Mouse (Mus musculus) lung, embryonic 16.5 days (tissue): Measurements from ENCODE around the gene Caap1. TPM values are rescaled to one million over a fixed set of nuclear protein-coding genes. Genes with fewer than 3 reads are reported as not detected.

Source experiments
- ATAC-seq: fragments of 200-750 bp; cut with Nextera tagmentation; 2 replicates; pipeline ENCODE4 v1.8.0; 2017; ENCODE audit warnings: low read depth, mild to moderate bottlenecking, moderate library complexity
- H3K27ac ChIP-seq: fragments of 300-500 bp; sonication (generic); 2 replicates; pipeline ENCODE4 v1.5.1; 2014; ENCODE audit warnings: mild to moderate bottlenecking, control low read depth, low read length
- H3K27me3 ChIP-seq: fragments of 300-500 bp; sonication (generic); 2 replicates; pipeline ENCODE4 v1.6.1; 2014; ENCODE audit warnings: low read depth, low read length, mixed read lengths; ENCODE audit not compliant: control insufficient read depth, insufficient read depth
- H3K36me3 ChIP-seq: fragments of 300-500 bp; sonication (generic); 2 replicates; pipeline ENCODE4 v1.6.1; 2014; ENCODE audit warnings: low read length; ENCODE audit not compliant: control insufficient read depth, insufficient read depth
- H3K4me1 ChIP-seq: fragments of 300-500 bp; sonication (generic); replicated peaks from 2 replicates; pipeline ENCODE4 v1.6.1; 2014; ENCODE audit warnings: low read length, mixed read lengths; ENCODE audit not compliant: control insufficient read depth, insufficient read depth
- H3K4me2 ChIP-seq: fragments of 300-500 bp; sonication (generic); 2 replicates; pipeline ENCODE4 v1.6.1; 2014; ENCODE audit warnings: low read depth, low read length, control low read depth
- H3K4me3 ChIP-seq: fragments of 300-500 bp; sonication (generic); 2 replicates; pipeline ENCODE4 v1.5.1; 2014; ENCODE audit warnings: mild to moderate bottlenecking, low read length, control low read depth
- H3K9ac ChIP-seq: fragments of 300-500 bp; sonication (generic); 2 replicates; pipeline ENCODE4 v1.6.1; 2014; ENCODE audit warnings: low read length, control low read depth
- H3K9me3 ChIP-seq: fragments of 300-500 bp; sonication (generic); 2 replicates; pipeline ENCODE4 v1.6.1; 2016; ENCODE audit warnings: low read length; ENCODE audit not compliant: control insufficient read depth
- WGBS: fragments of 180-500 bp; shearing (Covaris S2); extraction: QIAGEN DNeasy Blood & Tissue Kit; methylation state at CpG from one replicate; pipeline ENCODE4 v1.1.7; 2014; 5-methylcytosine and 5-hydroxymethylcytosine counted together
- polyA plus RNA-seq: library from polyadenylated mRNA; unstranded; fragments of >200 nt; fragmentation: Nextera tagmentation; extraction: Ambion mirVana; gene quantifications from 2 replicates; pipeline ENCODE4 v1.2.1, GENCODE M21; 2015

Gene Caap1
- polyA plus RNA-seq = 14.3 and 16.9 TPM in 2 replicates

DNA sequence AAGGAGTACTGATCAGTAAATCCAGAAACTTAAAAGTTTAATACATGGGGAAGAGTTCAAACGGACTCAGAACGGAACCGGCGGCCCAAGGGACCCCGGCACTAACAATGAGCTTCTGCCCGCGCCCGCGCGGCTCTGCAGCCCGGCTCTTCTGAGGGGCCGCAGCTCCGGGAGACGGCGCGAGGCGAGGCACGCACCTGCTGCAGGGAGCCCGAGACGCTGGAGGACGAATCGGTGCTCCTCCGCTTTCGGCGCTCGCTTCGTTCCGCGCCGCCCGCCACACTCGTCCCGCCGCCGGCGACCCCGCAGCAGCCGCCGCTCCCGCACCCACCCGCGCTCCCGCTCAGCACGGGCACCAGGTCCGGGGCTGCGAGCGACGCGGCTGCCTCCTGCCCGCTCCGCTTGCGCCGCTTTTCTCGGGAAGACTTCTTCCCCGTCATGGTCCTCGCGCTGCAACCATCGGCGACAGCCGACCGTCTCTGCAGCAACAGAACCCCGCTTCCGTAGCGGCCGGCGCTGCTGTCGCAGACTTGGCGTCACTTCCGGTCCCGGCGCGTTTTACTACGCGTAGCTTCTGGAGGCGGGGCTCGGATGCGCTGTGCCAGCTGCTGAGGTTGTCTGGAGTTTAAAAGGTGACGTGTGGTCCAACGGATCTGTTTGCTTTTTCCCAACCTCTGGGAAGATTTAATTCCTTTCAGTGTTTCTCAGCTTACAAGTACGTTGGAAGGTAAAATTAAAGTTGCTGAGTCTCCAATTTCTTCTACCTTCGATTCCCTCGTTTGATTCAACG, at the start of gene Caap1, which contains the start of gene Gm10306:
TSS of gene Caap1 (minus strand) at position 532 of the 790 bp plus-strand sequence.
TSS of gene Gm10306 (plus strand) at position 282 of the 790 bp plus-strand sequence.
- Histone ChIP-seq H3K9ac (peak within 1 kb of the TSS; percentile 84), H3K4me3 (peak within 1 kb of the TSS; percentile 97), H3K4me2 (peak within 1 kb of the TSS; percentile 82), H3K4me1 (peaks cover 9% of the 10 kb centered on the region), H3K9me3 (no peaks in the 10 kb centered on the region), H3K27me3 (no peaks in the 10 kb centered on the region), H3K36me3 (no peaks in the 10 kb centered on the region), H3K27ac (peak within 1 kb of the TSS; percentile 69)
- ATAC-seq = peak; percentile 99
- whole genome bisulfite sequencing = 1% methylated on average over 82 of the region's 83 CpGs

GRCm38 (mm10) chr4:94605591-94605990, 49.0 kb upstream of the Caap1 start:
- 80% methylated on average over 2 of the region's 2 CpGs for WGBS
- Histone ChIP-seq H3K9me3 (no peaks in the 10 kb centered on the region), H3K27me3 (no peaks in the 10 kb centered on the region), H3K4me3 (no peak overlapping the region), H3K4me2 (no peak overlapping the region), H3K36me3 (no peaks in the 10 kb centered on the region), H3K27ac (no peak overlapping the region), H3K9ac (no peak overlapping the region), H3K4me1 (peaks cover 12% of the 10 kb centered on the region)
- ATAC-seq = no peak

- ATAC-seq = no peak
- no peak overlapping the region for H3K4me3 ChIP-seq
- H3K4me1 ChIP-seq = peaks cover 13% of the 10 kb centered on the region
- no peak overlapping the region for H3K27ac ChIP-seq
- H3K4me2 ChIP-seq = no peak overlapping the region; the same call in 1 of the 2 replicates
- H3K9me3 ChIP-seq = no peaks in the 10 kb centered on the region
- no peaks in the 10 kb centered on the region for H3K36me3 ChIP-seq
- 89% methylated on average over 2 of the region's 2 CpGs for WGBS
- no peak overlapping the region for H3K9ac ChIP-seq
- H3K27me3 ChIP-seq = no peaks in the 10 kb centered on the region
Measured at GRCm38 (mm10) chr4:94604452-94605019, 47.9 kb upstream of the Caap1 start.

DNA sequence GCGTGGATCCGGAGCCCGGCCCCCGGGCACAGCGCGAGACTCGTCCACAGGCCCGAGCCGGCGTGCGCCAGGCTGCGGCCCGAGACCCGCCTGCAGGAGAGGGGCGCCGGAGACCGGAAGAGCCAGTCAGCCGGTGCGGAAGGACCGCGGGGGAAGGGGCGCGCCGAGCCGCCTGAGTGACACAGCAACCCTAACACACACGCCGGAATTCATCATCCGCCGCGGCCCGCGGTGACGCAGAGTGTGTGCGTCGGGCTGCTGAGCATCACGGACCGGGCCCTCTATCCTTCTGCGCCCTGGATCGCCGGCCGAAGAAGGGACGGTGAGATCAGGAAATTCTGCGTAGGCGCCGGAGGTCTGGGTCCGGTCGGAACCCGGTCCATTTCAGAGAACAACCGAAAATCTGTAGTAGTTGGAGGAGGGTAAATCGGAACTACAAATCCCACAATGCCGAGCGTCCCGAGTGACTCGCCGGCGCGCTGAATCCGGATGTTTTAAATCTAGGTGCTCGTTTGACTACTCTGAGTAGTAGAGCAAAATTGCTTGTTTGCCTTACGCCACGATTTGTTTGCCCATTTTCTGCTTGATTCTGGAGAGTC, 46.5 kb upstream of the Caap1 start, which contains the start of gene Plaa:
TSS of gene Plaa (minus strand) at position 214 of the 599 bp plus-strand sequence.
- Histone ChIP-seq H3K4me1 (peaks cover 13% of the 10 kb centered on the region), H3K36me3 (no peaks in the 10 kb centered on the region), H3K27ac (peak within 1 kb of the TSS; percentile 90), H3K4me3 (peak within 1 kb of the TSS; percentile 85), H3K4me2 (peak within 1 kb of the TSS; percentile 91), H3K9ac (peak within 1 kb of the TSS; percentile 96), H3K27me3 (no peaks in the 10 kb centered on the region), H3K9me3 (no peaks in the 10 kb centered on the region)
- peak; percentile 99 for ATAC-seq
- WGBS = under 1% methylated on average over 60 of the region's 61 CpGs

DNA sequence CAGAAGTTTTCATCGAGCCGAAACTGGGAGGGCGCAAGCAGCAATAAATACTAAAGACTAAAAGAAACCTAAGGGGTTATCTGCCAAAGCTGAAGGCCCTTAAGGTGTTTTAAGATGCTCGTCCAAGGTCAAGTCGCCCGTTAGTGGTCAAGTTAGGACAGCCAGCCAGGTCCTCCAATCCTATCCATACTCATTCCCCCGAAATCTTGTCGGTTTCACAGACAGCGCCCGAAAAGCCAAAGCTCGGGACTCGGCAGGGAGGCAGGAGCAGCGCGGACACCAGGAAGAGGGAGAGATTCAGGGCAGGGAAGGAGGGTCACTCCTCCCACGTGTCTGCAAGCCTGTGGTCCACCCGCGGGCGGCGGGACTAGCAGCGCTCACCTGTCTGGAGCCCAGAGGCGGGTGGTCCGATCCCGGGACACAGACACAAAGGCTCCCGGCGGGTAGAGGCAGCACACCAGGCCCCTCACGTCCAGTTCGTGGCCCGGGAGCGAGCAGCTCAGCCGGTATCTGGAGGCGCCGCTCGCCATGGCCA, 46.0 kb upstream of the Caap1 start:
- Histone ChIP-seq H3K9ac (peak overlapping the region; percentile 96), H3K4me2 (peak overlapping the region; percentile 68), H3K27me3 (no peaks in the 10 kb centered on the region), H3K27ac (peak overlapping the region; percentile 90), H3K36me3 (no peaks in the 10 kb centered on the region), H3K4me3 (peak overlapping the region; percentile 85), H3K9me3 (no peaks in the 10 kb centered on the region), H3K4me1 (peaks cover 13% of the 10 kb centered on the region)
- peak; percentile 67; the same call in 1 of the 2 replicates for ATAC-seq
- WGBS = under 1% methylated on average over 33 of the region's 33 CpGs

GRCm38 (mm10) chr4:94601395-94601794, 44.8 kb upstream of the Caap1 start:
- peaks cover 13% of the 10 kb centered on the region for H3K4me1 ChIP-seq
- no peaks in the 10 kb centered on the region for H3K36me3 ChIP-seq
- WGBS = 78% methylated on average over 4 of the region's 4 CpGs
- H3K27me3 ChIP-seq = no peaks in the 10 kb centered on the region
- no peaks in the 10 kb centered on the region for H3K9me3 ChIP-seq
- no peak overlapping the region for H3K4me3 ChIP-seq
- H3K27ac ChIP-seq = no peak overlapping the region
- no peak overlapping the region for H3K9ac ChIP-seq
- peak overlapping the region; percentile 68; the same call in 1 of the 2 replicates for H3K4me2 ChIP-seq
- no peak for ATAC-seq

DNA sequence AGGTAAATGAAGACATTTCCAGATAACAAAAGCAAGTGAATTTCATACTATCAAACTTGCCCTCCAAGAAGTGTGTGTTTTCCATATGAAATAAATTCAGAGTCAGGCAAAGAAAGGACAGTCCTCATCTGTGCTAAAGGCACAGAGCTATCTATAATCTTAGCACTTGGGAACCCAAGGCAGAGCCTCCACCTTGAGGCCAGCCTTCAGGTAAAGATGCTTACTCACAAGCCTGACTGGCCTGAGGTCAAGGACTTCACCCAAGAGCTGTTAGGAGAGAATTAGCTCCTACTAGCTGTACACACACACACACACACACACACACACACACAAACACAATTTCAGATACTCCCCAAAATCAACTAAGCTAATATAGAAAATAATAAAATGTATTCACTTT, 36.1 kb upstream of the Caap1 start:
- H3K9ac ChIP-seq = no peak overlapping the region
- no peaks in the 10 kb centered on the region for H3K9me3 ChIP-seq
- ATAC-seq = no peak

GRCm38 (mm10) chr4:94591765-94592381, 35.3 kb upstream of the Caap1 start:
- Histone ChIP-seq H3K4me1 (no peaks in the 10 kb centered on the region), H3K9me3 (no peaks in the 10 kb centered on the region), H3K9ac (no peak overlapping the region), H3K27me3 (no peaks in the 10 kb centered on the region), H3K36me3 (no peaks in the 10 kb centered on the region), H3K4me3 (no peak overlapping the region), H3K4me2 (no peak overlapping the region), H3K27ac (no peak overlapping the region)
- no peak for ATAC-seq
- 59% methylated on average over 4 of the region's 4 CpGs for WGBS

More for the DNA sequence above, 36.1 kb upstream of the Caap1 start:
- H3K36me3 ChIP-seq = no peaks in the 10 kb centered on the region
- H3K4me3 ChIP-seq = no peak overlapping the region
- H3K27me3 ChIP-seq = no peaks in the 10 kb centered on the region
- H3K4me1 ChIP-seq = no peaks in the 10 kb centered on the region
- H3K27ac ChIP-seq = no peak overlapping the region
- H3K4me2 ChIP-seq = no peak overlapping the region
